Mouse (Mus musculus) erythroblast, adult 5-6 weeks (primary cell): ENCODE measurements around the gene Thpo. TPM values are rescaled to one million over a fixed set of nuclear protein-coding genes. Genes with fewer than 3 reads are reported as not detected.

Source experiments
- ATAC-seq: replicated peaks from 2 replicates; pipeline ENCODE4 v1.8.0; 2016; ENCODE audit warnings: moderate number of reproducible peaks, mild to moderate bottlenecking, moderate TSS enrichment, inconsistent platforms; ENCODE audit not compliant: poor library complexity, low FRiP score, severe bottlenecking
- total RNA-seq, 2 experiments: library from RNA; stranded (forward) in 1 of 2; stranded (reverse) in 1 of 2; fragments of 150-400 nt in 1 of 2; fragments of 200-764, 138-1000 nt in 1 of 2; gene quantifications; 2 replicates each; pipeline versions ENCODE4 v1.2.3 to v1.2.4; 2015 to 2017; ENCODE audit warnings: low replicate concordance in 2 of 2

Gene Thpo
- total RNA-seq, 2 experiments from 2014 or later = not detected

DNA sequence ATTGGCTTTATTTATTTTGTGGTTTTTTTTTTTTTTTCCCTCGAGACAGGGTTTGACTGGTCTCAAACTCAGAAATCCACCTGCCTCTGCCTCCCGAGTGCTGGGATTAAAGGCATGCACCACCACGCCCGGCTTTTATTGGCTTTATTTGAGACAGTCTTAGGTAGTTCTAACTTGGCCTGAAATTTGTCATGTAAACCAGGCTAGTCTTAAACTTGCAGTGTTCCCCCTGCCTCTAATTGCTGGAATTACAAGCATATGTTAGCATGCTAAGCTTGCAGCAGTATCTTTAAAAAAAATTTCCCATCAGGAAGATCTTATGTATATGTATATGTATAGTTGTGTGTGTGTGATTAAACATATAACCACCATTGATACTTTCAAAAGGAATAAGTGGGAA is 57.6 kb downstream of the Thpo start:
- no peak for ATAC-seq

DNA sequence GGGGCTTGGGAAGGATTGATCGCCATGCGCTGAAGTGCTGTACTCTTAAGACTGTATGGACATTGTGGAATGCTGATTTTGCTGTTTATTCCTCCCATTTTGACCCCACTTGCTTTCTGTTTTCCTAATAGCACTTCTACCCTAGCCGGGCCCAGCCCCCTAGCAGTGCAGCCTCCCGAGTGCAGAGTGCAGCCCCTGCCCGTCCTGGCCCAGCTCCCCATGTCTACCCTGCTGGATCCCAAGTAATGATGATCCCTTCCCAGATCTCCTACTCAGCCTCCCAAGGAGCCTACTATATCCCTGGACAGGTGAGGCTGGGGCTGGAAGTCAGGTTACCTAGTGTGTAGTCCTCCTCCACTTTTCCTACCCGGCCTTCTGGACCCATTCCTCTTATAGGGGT is 59.1 kb downstream of the Thpo start:
- no peak for ATAC-seq

Other genes with a start within 250 kb of the Thpo start
- 7.7 and 10.4 TPM in 2 replicates for gene Eif2b5, start 235.7 kb downstream of the Thpo start, total RNA-seq (2015; ENCODE audit: low replicate concordance)
- gene Eif2b5, start 235.7 kb downstream of the Thpo start, total RNA-seq (2017; ENCODE audit: low replicate concordance) = 9.1 and 14.1 TPM in 2 replicates
- gene Dvl3, start 217.5 kb downstream of the Thpo start, total RNA-seq (2015; ENCODE audit: low replicate concordance) = 3.8 and 10.0 TPM in 2 replicates
- 1.1 and 1.7 TPM in 2 replicates for gene Dvl3, start 217.5 kb downstream of the Thpo start, total RNA-seq (2017; ENCODE audit: low replicate concordance)
- 124 and 125 TPM in 2 replicates for gene Ap2m1, start 199.0 kb downstream of the Thpo start, total RNA-seq (2015; ENCODE audit: low replicate concordance)
- gene Ap2m1, start 199.0 kb downstream of the Thpo start, total RNA-seq (2017; ENCODE audit: low replicate concordance) = 81.1 and 126 TPM in 2 replicates
- gene Abcf3, start 185.9 kb downstream of the Thpo start, total RNA-seq (2015; ENCODE audit: low replicate concordance) = 8.2 and 11.0 TPM in 2 replicates
- gene Abcf3, start 185.9 kb downstream of the Thpo start, total RNA-seq (2017; ENCODE audit: low replicate concordance) = 8.9 and 24.7 TPM in 2 replicates
- not detected in 2 replicates for gene Vwa5b2, start 145.0 kb downstream of the Thpo start, total RNA-seq (2015; ENCODE audit: low replicate concordance)
- gene Vwa5b2, start 145.0 kb downstream of the Thpo start, total RNA-seq (2017; ENCODE audit: low replicate concordance) = not detected in 2 replicates
- gene Eef1akmt4, start 122.9 kb downstream of the Thpo start, total RNA-seq (2015; ENCODE audit: low replicate concordance) = 8.2 and 10.6 TPM in 2 replicates
- 0.60 and 0.98 TPM in 2 replicates for gene Eef1akmt4, start 122.9 kb downstream of the Thpo start, total RNA-seq (2017; ENCODE audit: low replicate concordance)
- not detected in 2 replicates for gene Gm49333, start 122.9 kb downstream of the Thpo start, total RNA-seq (2015; ENCODE audit: low replicate concordance)
- not detected in 2 replicates for gene Gm49333, start 122.9 kb downstream of the Thpo start, total RNA-seq (2017; ENCODE audit: low replicate concordance)
- 7.7 and 22.7 TPM in 2 replicates for gene Alg3, start 122.8 kb downstream of the Thpo start, total RNA-seq (2015; ENCODE audit: low replicate concordance)
- gene Alg3, start 122.8 kb downstream of the Thpo start, total RNA-seq (2017; ENCODE audit: low replicate concordance) = 1.4 TPM in 1 of 2 replicates, not detected in the other
- not detected in 2 replicates for gene Camk2n2, start 113.2 kb downstream of the Thpo start, total RNA-seq (2015; ENCODE audit: low replicate concordance)
- 0.94 TPM in 1 of 2 replicates, not detected in the other for gene Camk2n2, start 113.2 kb downstream of the Thpo start, total RNA-seq (2017; ENCODE audit: low replicate concordance)
- not detected in 2 replicates for gene Ece2, start 104.7 kb downstream of the Thpo start, total RNA-seq (2015; ENCODE audit: low replicate concordance)
- not detected in 2 replicates for gene Ece2, start 104.7 kb downstream of the Thpo start, total RNA-seq (2017; ENCODE audit: low replicate concordance)
- gene Psmd2, start 82.9 kb downstream of the Thpo start, total RNA-seq (2015; ENCODE audit: low replicate concordance) = 27.9 and 60.4 TPM in 2 replicates
- 82.0 and 97.2 TPM in 2 replicates for gene Psmd2, start 82.9 kb downstream of the Thpo start, total RNA-seq (2017; ENCODE audit: low replicate concordance)
- 60.1 and 64.6 TPM in 2 replicates for gene Eif4g1, start 66.2 kb downstream of the Thpo start, total RNA-seq (2015; ENCODE audit: low replicate concordance)
- gene Eif4g1, start 66.2 kb downstream of the Thpo start, total RNA-seq (2017; ENCODE audit: low replicate concordance) = 71.0 and 76.1 TPM in 2 replicates
- gene Fam131a, start 41.3 kb downstream of the Thpo start, total RNA-seq (2015; ENCODE audit: low replicate concordance) = not detected in 2 replicates
- gene Fam131a, start 41.3 kb downstream of the Thpo start, total RNA-seq (2017; ENCODE audit: low replicate concordance) = 0.26 and 0.70 TPM in 2 replicates
- 7.9 and 15.9 TPM in 2 replicates for gene Polr2h, start 16.8 kb downstream of the Thpo start, total RNA-seq (2015; ENCODE audit: low replicate concordance)
- 4.0 and 4.3 TPM in 2 replicates for gene Polr2h, start 16.8 kb downstream of the Thpo start, total RNA-seq (2017; ENCODE audit: low replicate concordance)
- 1.7 and 5.0 TPM in 2 replicates for gene Clcn2, start 16.8 kb downstream of the Thpo start, total RNA-seq (2015; ENCODE audit: low replicate concordance)
- gene Clcn2, start 16.8 kb downstream of the Thpo start, total RNA-seq (2017; ENCODE audit: low replicate concordance) = 3.3 and 8.9 TPM in 2 replicates
- gene Chrd, start 1.4 kb downstream of the Thpo start, total RNA-seq (2015; ENCODE audit: low replicate concordance) = not detected in 2 replicates
- not detected in 2 replicates for gene Chrd, start 1.4 kb downstream of the Thpo start, total RNA-seq (2017; ENCODE audit: low replicate concordance)